Mouse (Mus musculus) spleen, adult 2 months (tissue): Measurements from ENCODE around the gene Bcdin3d. TPM values are rescaled to one million over a fixed set of nuclear protein-coding genes. Genes with fewer than 3 reads are reported as not detected.

Experiments
- DNase-seq, 2 experiments: peaks; one replicate each; pipeline versions ENCODE4 v3.0.0 to v3.0.0-alpha.2; 2012 to 2021; ENCODE audit warnings: low spot score in 2 of 2, low read depth in 1 of 2
- H3K27ac ChIP-seq: fragments of 200-500 bp; 2 replicates; pipeline ENCODE4 v1.5.1; 2012; ENCODE audit warnings: low read length, inconsistent platforms; ENCODE audit not compliant: insufficient read depth
- H3K27me3 ChIP-seq: fragments of 200-500 bp; 2 replicates; pipeline ENCODE4 v1.6.1; 2012; ENCODE audit warnings: mild to moderate bottlenecking, moderate library complexity, low read length, inconsistent platforms; ENCODE audit not compliant: control insufficient read depth, insufficient read depth
- H3K36me3 ChIP-seq: fragments of 200-500 bp; 2 replicates; pipeline ENCODE4 v1.6.1; 2012; ENCODE audit warnings: mild to moderate bottlenecking, low read length, inconsistent platforms; ENCODE audit not compliant: control insufficient read depth, insufficient read depth
- H3K4me1 ChIP-seq: fragments of 200-500 bp; 2 replicates; pipeline ENCODE4 v1.6.1; 2011; ENCODE audit warnings: inconsistent platforms; ENCODE audit not compliant: control insufficient read depth, insufficient read depth, insufficient read length
- H3K4me3 ChIP-seq: fragments of 200-500 bp; 2 replicates; pipeline ENCODE4 v1.5.1; 2011; ENCODE audit warnings: mild to moderate bottlenecking, inconsistent platforms; ENCODE audit not compliant: insufficient read depth, insufficient read length; ENCODE audit errors: extremely low read depth
- CTCF ChIP-seq: fragments of 200-500 bp; IDR thresholded peaks from 2 replicates; pipeline ENCODE4 v1.5.1; 2011; ENCODE audit warnings: mild to moderate bottlenecking, inconsistent platforms; ENCODE audit not compliant: insufficient read depth, insufficient read length, insufficient replicate concordance; ENCODE audit errors: extremely low read depth
- POLR2A ChIP-seq: fragments of 200-500 bp; IDR thresholded peaks from 2 replicates; pipeline ENCODE4 v1.6.1; 2011; ENCODE audit warnings: low read depth, low read length, inconsistent platforms
- WGBS: fragments of 180-500 bp; shearing (Covaris S2); methylation state at CpG from one replicate; pipeline ENCODE4 v1.1.7; 2018; 5-methylcytosine and 5-hydroxymethylcytosine counted together
- polyA plus RNA-seq: library from polyadenylated mRNA; depleted of rRNA; stranded (reverse); fragments of >200 nt; gene quantifications from 2 replicates; pipeline ENCODE4 v1.2.3, GENCODE M21; 2012

The Bcdin3d gene
- polyA plus RNA-seq, 1 experiment: 5.1 TPM

DNA sequence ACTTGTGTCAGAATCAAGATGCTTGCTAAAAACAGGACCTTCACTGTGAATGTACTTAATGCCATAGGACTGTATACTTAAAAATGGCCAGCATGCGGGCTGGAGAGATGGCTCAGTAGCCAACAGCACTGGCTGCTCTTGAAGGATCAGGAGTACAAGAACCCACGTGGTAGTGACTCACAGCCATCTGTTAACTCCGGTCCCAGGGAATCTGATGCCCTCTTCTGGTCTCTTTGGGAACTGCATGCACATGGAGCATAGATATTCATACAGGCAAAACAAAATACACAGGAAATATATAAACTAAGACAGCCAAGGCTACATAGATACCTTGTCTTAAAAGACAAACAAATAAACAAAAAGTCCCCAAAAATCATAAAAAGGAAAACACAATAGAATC lies 5.5 kb downstream of the Bcdin3d start:
- no peak for TF ChIP-seq POLR2A
- no peak for TF ChIP-seq CTCF

GRCm38 (mm10) chr15:99463194-99463593 lies 11.3 kb downstream of the Bcdin3d start:
- no peak overlapping the region for H3K27ac ChIP-seq
- H3K27me3 ChIP-seq: no peaks in the 10 kb centered on the region
- TF ChIP-seq CTCF (no peak), POLR2A (no peak)
- 89% methylated on average over 13 of the region's 13 CpGs for WGBS
- H3K4me3 ChIP-seq: no peak overlapping the region
- peaks cover 3% of the 10 kb centered on the region; the same call in 1 of the 2 replicates for H3K4me1 ChIP-seq
- no peak for DNase-seq
- H3K36me3 ChIP-seq: no peaks in the 10 kb centered on the region

More for the DNA sequence above, 5.5 kb downstream of the Bcdin3d start:
- H3K4me3 ChIP-seq: no peak overlapping the region
- peaks cover 3% of the 10 kb centered on the region; the same call in 1 of the 2 replicates for H3K4me1 ChIP-seq
- H3K36me3 ChIP-seq: no peaks in the 10 kb centered on the region
- peak; percentile 32 to 42 for DNase-seq
- no peak overlapping the region for H3K27ac ChIP-seq
- H3K27me3 ChIP-seq: no peaks in the 10 kb centered on the region
- WGBS: 35% methylated on average over 3 of the region's 3 CpGs

- peak within 1 kb of the TSS; percentile 71 for H3K27ac ChIP-seq
- H3K36me3 ChIP-seq: no peaks in the 10 kb centered on the region
These were observed 16.7 kb downstream of the Bcdin3d start, which contains the start of gene Nckap5l for GRCm38 (mm10) chr15:99457606-99458401. Gene Nckap5l, minus strand, starts transcription at chr15:99457748.

GRCm38 (mm10) chr15:99456963-99457605 lies 17.4 kb downstream of the Bcdin3d start:
- Histone ChIP-seq H3K4me3 (peak overlapping the region; percentile 73), H3K27me3 (no peaks in the 10 kb centered on the region), H3K27ac (no peak overlapping the region; the same call in 1 of the 2 replicates), H3K36me3 (no peaks in the 10 kb centered on the region), H3K4me1 (peaks cover 4% of the 10 kb centered on the region; the same call in 1 of the 2 replicates)
- 2% methylated on average over 42 of the region's 43 CpGs for WGBS
- TF ChIP-seq POLR2A (no peak), CTCF (no peak)
- DNase-seq: peak in 1 of 2 experiments; percentile 27

More at GRCm38 (mm10) chr15:99457606-99458401, 16.7 kb downstream of the Bcdin3d start, which contains the start of gene Nckap5l:
- WGBS: under 1% methylated on average over 45 of the region's 45 CpGs
- Histone ChIP-seq H3K4me1 (peaks cover 4% of the 10 kb centered on the region; the same call in 1 of the 2 replicates), H3K27me3 (no peaks in the 10 kb centered on the region), H3K4me3 (peak within 1 kb of the TSS; percentile 73)
- DNase-seq: peak; percentile 72 to 84
- TF ChIP-seq POLR2A (no peak), CTCF (no peak)

GRCm38 (mm10) chr15:99456338-99456962 lies 18.1 kb downstream of the Bcdin3d start:
- H3K36me3 ChIP-seq: no peaks in the 10 kb centered on the region
- TF ChIP-seq CTCF (no peak), POLR2A (no peak)
- 40% methylated on average over 7 of the region's 7 CpGs for WGBS
- peak overlapping the region; percentile 73; the same call in 1 of the 2 replicates for H3K4me3 ChIP-seq
- H3K27me3 ChIP-seq: no peaks in the 10 kb centered on the region
- H3K27ac ChIP-seq: no peak overlapping the region; the same call in 1 of the 2 replicates
- H3K4me1 ChIP-seq: peaks cover 4% of the 10 kb centered on the region; the same call in 1 of the 2 replicates
- DNase-seq: no peak

- H3K4me1 ChIP-seq: peaks cover 4% of the 10 kb centered on the region; the same call in 1 of the 2 replicates
- TF ChIP-seq POLR2A (no peak), CTCF (no peak)
- no peak overlapping the region for H3K27ac ChIP-seq
- DNase-seq: no peak
- 92% methylated on average over 3 of the region's 3 CpGs for WGBS
- no peak overlapping the region for H3K4me3 ChIP-seq
- no peaks in the 10 kb centered on the region for H3K36me3 ChIP-seq
- no peaks in the 10 kb centered on the region for H3K27me3 ChIP-seq
These were observed 19.1 kb downstream of the Bcdin3d start for GRCm38 (mm10) chr15:99455415-99455814.
